Mouse (Mus musculus): ENCODE results near the gene Cdk2ap2.

GRCm38 (mm10) chr19:4089128-4089527 is 7.9 kb upstream of the Cdk2ap2 start:
- no peak for TF ChIP-seq POLR2A (IDR thresholded peaks at IDR 0.05; ENCODE audit: borderline replicate concordance, insufficient read depth, low read length)
- no peak for TF ChIP-seq CTCF (IDR thresholded peaks at IDR 0.05; ENCODE audit: borderline replicate concordance, insufficient read depth, low read depth, low read length)
